Mouse (Mus musculus): Measurements from ENCODE around the gene Eif4g2. TPM values are rescaled to one million over a fixed set of nuclear protein-coding genes. Genes with fewer than 3 reads are reported as not detected.

Gene Eif4g2
- polyA plus RNA-seq, 1 experiment, result 167 TPM

GRCm38 (mm10) chr7:111048920-111049319, 33.9 kb downstream of the Eif4g2 start:
- Histone ChIP-seq H3K27ac (ENCODE audit: control insufficient read depth, insufficient read depth, low read depth, low read length) (no peak overlapping the region), H3K36me3 (ENCODE audit: control insufficient read depth, insufficient read depth, low read length) (peaks cover 2% of the 10 kb centered on the region; the same call in 1 of the 2 replicates), H3K4me3 (ENCODE audit: control insufficient read depth, low read depth, low read length) (no peak overlapping the region), H3K4me1 (ENCODE audit: control insufficient read depth, insufficient read depth, low read length) (no peaks in the 10 kb centered on the region), H3K27me3 (ENCODE audit: control insufficient read depth, insufficient read depth, low read length) (no peaks in the 10 kb centered on the region)
- TF ChIP-seq POLR2A (IDR thresholded peaks at IDR 0.05; ENCODE audit: control insufficient read depth, low read depth, low read length) (no peak), CTCF (IDR thresholded peaks at IDR 0.05; ENCODE audit: control insufficient read depth, insufficient read depth, insufficient replicate concordance, low read depth, low read length) (no peak)

- H3K4me1 ChIP-seq (ENCODE audit: control insufficient read depth, insufficient read depth, low read length), result peaks cover 8% of the 10 kb centered on the region
- peaks cover under 1% of the 10 kb centered on the region; the same call in 1 of the 2 replicates for H3K36me3 ChIP-seq (ENCODE audit: control insufficient read depth, insufficient read depth, low read length)
- H3K27me3 ChIP-seq (ENCODE audit: control insufficient read depth, insufficient read depth, low read length), result no peaks in the 10 kb centered on the region
- peak overlapping the region; percentile 86 for H3K27ac ChIP-seq (ENCODE audit: control insufficient read depth, insufficient read depth, low read depth, low read length)
- peak overlapping the region; percentile 98 for H3K4me3 ChIP-seq (ENCODE audit: control insufficient read depth, low read depth, low read length)
- TF ChIP-seq POLR2A (IDR thresholded peaks at IDR 0.05; ENCODE audit: control insufficient read depth, low read depth, low read length) (no peak), CTCF (IDR thresholded peaks at IDR 0.05; ENCODE audit: control insufficient read depth, insufficient read depth, insufficient replicate concordance, low read depth, low read length) (no peak)
Observed at GRCm38 (mm10) chr7:111029046-111029553, 53.7 kb downstream of the Eif4g2 start.

- H3K27me3 ChIP-seq (ENCODE audit: control insufficient read depth, insufficient read depth, low read length), result no peaks in the 10 kb centered on the region
- peak within 1 kb of the TSS; percentile 98 for H3K4me3 ChIP-seq (ENCODE audit: control insufficient read depth, low read depth, low read length)
- no peaks in the 10 kb centered on the region for H3K36me3 ChIP-seq (ENCODE audit: control insufficient read depth, insufficient read depth, low read length)
- TF ChIP-seq CTCF (IDR thresholded peaks at IDR 0.05; ENCODE audit: control insufficient read depth, insufficient read depth, insufficient replicate concordance, low read depth, low read length) (no peak), POLR2A (IDR thresholded peaks at IDR 0.05; ENCODE audit: control insufficient read depth, low read depth, low read length) (peak; percentile 92)
- peaks cover 8% of the 10 kb centered on the region for H3K4me1 ChIP-seq (ENCODE audit: control insufficient read depth, insufficient read depth, low read length)
- H3K27ac ChIP-seq (ENCODE audit: control insufficient read depth, insufficient read depth, low read depth, low read length), result peak within 1 kb of the TSS; percentile 96
Observed at GRCm38 (mm10) chr7:111028281-111029045, 54.4 kb downstream of the Eif4g2 start, which contains the start of gene Ctr9. TSS of gene Ctr9 (plus strand) at chr7:111028951.

- peaks cover 8% of the 10 kb centered on the region for H3K4me1 ChIP-seq (ENCODE audit: control insufficient read depth, insufficient read depth, low read length)
- H3K36me3 ChIP-seq (ENCODE audit: control insufficient read depth, insufficient read depth, low read length), result no peaks in the 10 kb centered on the region
- TF ChIP-seq CTCF (IDR thresholded peaks at IDR 0.05; ENCODE audit: control insufficient read depth, insufficient read depth, insufficient replicate concordance, low read depth, low read length) (no peak), POLR2A (IDR thresholded peaks at IDR 0.05; ENCODE audit: control insufficient read depth, low read depth, low read length) (no peak)
- H3K27ac ChIP-seq (ENCODE audit: control insufficient read depth, insufficient read depth, low read depth, low read length), result no peak overlapping the region
- H3K4me3 ChIP-seq (ENCODE audit: control insufficient read depth, low read depth, low read length), result no peak overlapping the region
- H3K27me3 ChIP-seq (ENCODE audit: control insufficient read depth, insufficient read depth, low read length), result no peaks in the 10 kb centered on the region
Observed at GRCm38 (mm10) chr7:111024912-111025311, 57.9 kb downstream of the Eif4g2 start.

GRCm38 (mm10) chr7:111024068-111024594, 58.7 kb downstream of the Eif4g2 start:
- H3K36me3 ChIP-seq (ENCODE audit: control insufficient read depth, insufficient read depth, low read length), result no peaks in the 10 kb centered on the region
- no peak overlapping the region; the same call in 1 of the 2 replicates for H3K27ac ChIP-seq (ENCODE audit: control insufficient read depth, insufficient read depth, low read depth, low read length)
- H3K4me3 ChIP-seq (ENCODE audit: control insufficient read depth, low read depth, low read length), result no peak overlapping the region
- no peaks in the 10 kb centered on the region for H3K27me3 ChIP-seq (ENCODE audit: control insufficient read depth, insufficient read depth, low read length)
- H3K4me1 ChIP-seq (ENCODE audit: control insufficient read depth, insufficient read depth, low read length), result peaks cover 6% of the 10 kb centered on the region
- no peak for TF ChIP-seq POLR2A (IDR thresholded peaks at IDR 0.05; ENCODE audit: control insufficient read depth, low read depth, low read length)
- TF ChIP-seq CTCF (IDR thresholded peaks at IDR 0.05; ENCODE audit: control insufficient read depth, insufficient read depth, insufficient replicate concordance, low read depth, low read length), result no peak

- H3K27ac ChIP-seq (ENCODE audit: control insufficient read depth, insufficient read depth, low read depth, low read length), result no peak overlapping the region
- TF ChIP-seq POLR2A (IDR thresholded peaks at IDR 0.05; ENCODE audit: control insufficient read depth, low read depth, low read length) (no peak), CTCF (IDR thresholded peaks at IDR 0.05; ENCODE audit: control insufficient read depth, insufficient read depth, insufficient replicate concordance, low read depth, low read length) (no peak)
- no peaks in the 10 kb centered on the region for H3K27me3 ChIP-seq (ENCODE audit: control insufficient read depth, insufficient read depth, low read length)
- no peak overlapping the region for H3K4me3 ChIP-seq (ENCODE audit: control insufficient read depth, low read depth, low read length)
- H3K4me1 ChIP-seq (ENCODE audit: control insufficient read depth, insufficient read depth, low read length), result peaks cover 4% of the 10 kb centered on the region; the same call in 1 of the 2 replicates
- no peaks in the 10 kb centered on the region for H3K36me3 ChIP-seq (ENCODE audit: control insufficient read depth, insufficient read depth, low read length)
Observed at GRCm38 (mm10) chr7:111020814-111021213, 62.0 kb downstream of the Eif4g2 start.

Other genes starting within 250 kb of the Eif4g2 start
- 71.2 and 76.4 TPM in 2 replicates for gene Rnf141, start 238.6 kb downstream of the Eif4g2 start, polyA plus RNA-seq (2012; rRNA removed)
- gene Lyve1, start 219.8 kb downstream of the Eif4g2 start, polyA plus RNA-seq (2012; rRNA removed), result 0.27 and 0.47 TPM in 2 replicates
- gene Mrvi1, start 100.6 kb downstream of the Eif4g2 start, polyA plus RNA-seq (2012; rRNA removed), result 2.0 and 3.4 TPM in 2 replicates
- 17.3 and 19.3 TPM in 2 replicates for gene Ctr9, start 54.1 kb downstream of the Eif4g2 start, polyA plus RNA-seq (2012; rRNA removed)

Data from testis, adult 2 months (tissue).